ENCODE assay signal across 9 mouse cellular contexts in the genomic region with DNA sequence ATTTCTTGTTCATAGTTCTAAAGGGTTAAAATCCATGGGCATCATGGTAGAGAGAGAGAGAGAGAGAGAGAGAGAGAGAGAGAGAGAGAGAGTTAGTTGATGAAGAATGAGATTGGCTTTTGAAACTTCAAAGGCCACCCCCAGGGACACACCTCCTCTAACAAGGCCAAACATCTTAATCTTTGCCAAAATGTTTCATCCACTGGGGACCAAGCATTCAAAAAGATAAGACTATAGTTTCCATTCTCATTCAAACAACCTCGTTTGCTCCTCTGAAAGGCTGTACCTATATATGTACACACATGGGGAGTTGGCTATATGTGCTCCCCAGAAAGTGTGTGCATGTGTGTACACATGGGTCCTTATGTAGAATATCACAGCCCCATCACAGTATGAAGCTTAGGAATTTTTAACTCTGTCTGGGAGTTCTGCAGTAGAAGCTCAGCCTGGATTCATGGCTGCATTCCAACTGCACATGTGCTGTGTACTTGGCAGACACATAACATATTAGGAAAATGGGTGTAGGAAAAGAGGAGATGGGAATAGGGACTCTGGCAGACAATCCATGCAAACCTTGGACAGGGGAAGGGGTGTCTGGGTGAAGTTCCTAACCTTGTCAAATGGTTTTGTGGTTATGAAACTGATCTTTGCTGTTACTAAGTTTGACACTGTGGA.
DNase-seq lines count a peak whose midpoint lies in the region; ATAC-seq lines count a peak whose summit lies in the region.
"Had no signal": no experiment of that assay in that cellular context is flagged by ENCODE, and none has a peak within 500 bp of the region (broad histone marks: within the 10 kb centered on the region; RNA-seq: fewer than 3 reads in every experiment).

No protein-coding gene starts in this region.

- H3K4me3 ChIP-seq in embryonic facial prominence, embryonic 14.5 days (ENCODE audit: low read depth, low read length) = no peak overlapping the region
- H3K4me3 ChIP-seq in embryonic facial prominence, embryonic 10.5 days = no peak overlapping the region
- H3K4me3 ChIP-seq: heart, embryonic 13.5 days had no signal

- WGBS in embryonic facial prominence, embryonic 14.5 days = 42% methylated on average over 1 of the region's 1 CpGs
- WGBS in embryonic facial prominence, embryonic 10.5 days = 77% methylated on average over 1 of the region's 1 CpGs

- peak; percentile 74 for DNase-seq in embryonic facial prominence, embryonic 14.5 days (ENCODE audit: low spot score)
- no peak for DNase-seq in embryonic facial prominence, embryonic 10.5 days (ENCODE audit: low spot score)
- DNase-seq in kidney, postnatal 10 days = peak; percentile 7
- no peak for DNase-seq in kidney, adult 8-10 months
- DNase-seq in layer of hippocampus, postnatal 36 days = peak; percentile 67 to 73
- no peak for DNase-seq in embryo, embryonic 10 days (ENCODE audit: low spot score)
- DNase-seq in thymus, adult 18-20 months = no peak

- no peaks in the 10 kb centered on the region for H3K27me3 ChIP-seq in embryonic facial prominence, embryonic 14.5 days (replicated peaks; ENCODE audit: control insufficient read depth, insufficient read depth, low read length)
- no peaks in the 10 kb centered on the region for H3K27me3 ChIP-seq in embryonic facial prominence, embryonic 10.5 days (replicated peaks; ENCODE audit: low read depth, poor library complexity, severe bottlenecking)
- H3K27me3 ChIP-seq: heart, embryonic 13.5 days had no signal

- H3K9me3 ChIP-seq in embryonic facial prominence, embryonic 14.5 days (ENCODE audit: control insufficient read depth, low read length) = no peaks in the 10 kb centered on the region
- H3K9me3 ChIP-seq in embryonic facial prominence, embryonic 10.5 days = no peaks in the 10 kb centered on the region
- H3K9me3 ChIP-seq: heart, embryonic 13.5 days had no signal

- H3K9ac ChIP-seq in embryonic facial prominence, embryonic 14.5 days (ENCODE audit: low read depth, low read length) = no peak overlapping the region
- H3K9ac ChIP-seq: heart, embryonic 13.5 days had no signal

- H3K36me3 ChIP-seq in embryonic facial prominence, embryonic 14.5 days (ENCODE audit: control insufficient read depth, insufficient read depth, low read length) = no peaks in the 10 kb centered on the region
- no peaks in the 10 kb centered on the region for H3K36me3 ChIP-seq in embryonic facial prominence, embryonic 10.5 days (replicated peaks)
- H3K36me3 ChIP-seq: heart, embryonic 13.5 days had no signal

- peaks cover 6% of the 10 kb centered on the region for H3K4me1 ChIP-seq in embryonic facial prominence, embryonic 14.5 days (ENCODE audit: control insufficient read depth, insufficient read depth, low read length)
- peaks cover 12% of the 10 kb centered on the region for H3K4me1 ChIP-seq in embryonic facial prominence, embryonic 10.5 days

- ATAC-seq in embryonic facial prominence, embryonic 14.5 days (ENCODE audit: low read depth) = no peak
- 0 out of 2 replicates have a peak, but pooled peaks have one; percentile 42 for ATAC-seq in cerebellum, adult (ENCODE audit: insufficient number of reproducible peaks, low FRiP score, low TSS enrichment)

- H3K4me2 ChIP-seq in embryonic facial prominence, embryonic 14.5 days (ENCODE audit: low read depth, low read length) = no peak overlapping the region
- H3K4me2 ChIP-seq: heart, embryonic 13.5 days had no signal

- H3K27ac ChIP-seq in embryonic facial prominence, embryonic 14.5 days (replicated peaks; ENCODE audit: low read depth, low read length) = no peak overlapping the region
- H3K27ac ChIP-seq in embryonic facial prominence, embryonic 10.5 days (replicated peaks) = no peak overlapping the region
- H3K27ac ChIP-seq: heart, embryonic 13.5 days had no signal

Comparison
In these comparisons a context has a peak if more than half of its experiments do, and no peak if none do; other contexts are left out.
1. DNase-seq: peak in embryonic facial prominence, embryonic 14.5 days (single experiment), kidney, postnatal 10 days (single experiment) and layer of hippocampus, postnatal 36 days (2 of 2); none in embryonic facial prominence, embryonic 10.5 days (single experiment), kidney, adult 8-10 months (0 of 2), embryo, embryonic 10 days (single experiment) and thymus, adult 18-20 months (0 of 2).